Mouse (Mus musculus): Measurements from ENCODE around the gene Gm3448. TPM values are rescaled to one million over a fixed set of nuclear protein-coding genes. Genes with fewer than 3 reads are reported as not detected.
"Not testable (repeated sequence)": the region's sequence is repeated elsewhere in the genome, so short reads cannot be mapped to it uniquely, and the experiment has no call there.

Gene Gm3448
- polyA plus RNA-seq, 1 experiment from 2014 or later, result 5.5 TPM

- Histone ChIP-seq H3K36me3 (peaks cover 31% of the 10 kb centered on the region), H3K4me1 (peaks cover 15% of the 10 kb centered on the region), H3K9me3 (no peaks in the 10 kb centered on the region), H3K27me3 (no peaks in the 10 kb centered on the region), H3K9ac (replicated peaks) (no peak overlapping the region), H3K27ac (replicated peaks) (peak overlapping the region; percentile 58; the same call in 1 of the 2 replicates), H3K4me3 (peak overlapping the region; percentile 22), H3K4me2 (replicated peaks) (peak overlapping the region; percentile 43)
- peak; percentile 70 for ATAC-seq (replicated peaks)
- 43% methylated on average over 13 of the region's 13 CpGs for WGBS
Measured at GRCm38 (mm10) chr17:15065391-15066024, 24.2 kb upstream of the Gm3448 start.

DNA sequence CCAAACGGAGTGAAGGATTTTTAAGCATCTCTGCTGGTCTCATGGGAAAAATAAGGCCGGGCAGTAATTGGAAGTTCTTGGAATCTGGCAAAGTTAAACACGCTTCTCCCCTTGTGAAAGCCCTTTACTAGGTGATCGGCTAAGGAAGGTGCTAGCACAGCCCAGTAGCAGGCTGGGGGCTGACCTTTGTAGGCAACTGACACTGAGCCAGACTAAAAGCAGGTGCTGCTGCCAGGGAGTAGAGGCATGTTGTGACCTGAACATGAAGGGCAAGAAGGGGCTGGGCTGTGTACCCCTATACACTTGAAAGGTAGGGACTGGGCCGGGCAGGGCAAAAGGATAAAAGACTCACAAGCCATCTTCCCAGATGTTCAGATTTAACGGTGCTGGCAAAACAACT, 19.0 kb upstream of the Gm3448 start:
- no peak for ATAC-seq (replicated peaks)
- Histone ChIP-seq H3K4me1 (0 out of 2 replicates have a peak, but pooled peaks cover 5% of the 10 kb centered on the region), H3K36me3 (peaks cover 48% of the 10 kb centered on the region), H3K9me3 (no peaks in the 10 kb centered on the region), H3K4me3 (no peak overlapping the region), H3K27me3 (no peaks in the 10 kb centered on the region), H3K9ac (replicated peaks) (no peak overlapping the region), H3K4me2 (replicated peaks) (no peak overlapping the region), H3K27ac (replicated peaks) (no peak overlapping the region)
- WGBS, result 93% methylated on average over 6 of the region's 6 CpGs

GRCm38 (mm10) chr17:15059646-15060045, 18.3 kb upstream of the Gm3448 start:
- H3K36me3 ChIP-seq, result peaks cover 48% of the 10 kb centered on the region
- no peak overlapping the region for H3K9ac ChIP-seq (replicated peaks)
- H3K27ac ChIP-seq (replicated peaks), result no peak overlapping the region
- H3K4me3 ChIP-seq, result no peak overlapping the region
- WGBS, result 96% methylated on average over 14 of the region's 14 CpGs
- H3K9me3 ChIP-seq, result no peaks in the 10 kb centered on the region
- H3K27me3 ChIP-seq, result no peaks in the 10 kb centered on the region
- no peak for ATAC-seq (replicated peaks)
- H3K4me1 ChIP-seq, result 0 out of 2 replicates have a peak, but pooled peaks cover 5% of the 10 kb centered on the region
- H3K4me2 ChIP-seq (replicated peaks), result no peak overlapping the region

DNA sequence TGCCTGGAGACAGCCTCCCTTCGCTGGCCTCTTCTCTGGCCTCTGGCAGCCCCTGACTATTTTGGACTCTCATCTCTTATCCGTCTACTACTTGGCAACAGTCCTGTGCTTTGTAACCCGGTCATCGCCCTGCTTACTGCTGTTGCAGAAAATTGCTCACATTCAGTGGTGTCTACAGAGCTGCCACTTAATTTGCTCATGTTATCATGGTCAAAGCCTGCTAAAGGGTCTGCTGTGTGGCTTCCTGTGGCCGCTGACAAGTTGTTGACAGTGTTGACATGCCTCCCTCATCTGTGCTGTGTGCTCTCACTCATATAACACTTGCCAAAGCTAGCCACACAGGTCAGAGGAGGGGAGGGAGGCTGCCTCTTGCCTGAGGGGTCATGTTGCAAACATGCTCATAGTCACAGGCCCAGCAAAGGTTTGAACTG, 16.8 kb upstream of the Gm3448 start:
- no peak overlapping the region for H3K4me3 ChIP-seq
- H3K9ac ChIP-seq (replicated peaks), result no peak overlapping the region
- no peak for ATAC-seq (replicated peaks)
- H3K27ac ChIP-seq (replicated peaks), result no peak overlapping the region
- H3K27me3 ChIP-seq, result no peaks in the 10 kb centered on the region
- H3K4me2 ChIP-seq (replicated peaks), result no peak overlapping the region
- H3K9me3 ChIP-seq, result no peaks in the 10 kb centered on the region
- H3K36me3 ChIP-seq, result peaks cover 39% of the 10 kb centered on the region
- WGBS, result 95% methylated on average over 5 of the region's 5 CpGs
- 0 out of 2 replicates have a peak, but pooled peaks cover 5% of the 10 kb centered on the region for H3K4me1 ChIP-seq

GRCm38 (mm10) chr17:15055925-15056324, 14.6 kb upstream of the Gm3448 start:
- Histone ChIP-seq H3K27me3 (no peaks in the 10 kb centered on the region), H3K4me1 (0 out of 2 replicates have a peak, but pooled peaks cover 5% of the 10 kb centered on the region), H3K36me3 (peaks cover 22% of the 10 kb centered on the region), H3K4me3 (no peak overlapping the region), H3K9ac (replicated peaks) (no peak overlapping the region), H3K4me2 (replicated peaks) (no peak overlapping the region), H3K9me3 (no peaks in the 10 kb centered on the region), H3K27ac (replicated peaks) (no peak overlapping the region)
- peak; percentile 61; the same call in 1 of the 2 replicates for ATAC-seq (replicated peaks)
- WGBS, result 66% methylated on average over 4 of the region's 4 CpGs

DNA sequence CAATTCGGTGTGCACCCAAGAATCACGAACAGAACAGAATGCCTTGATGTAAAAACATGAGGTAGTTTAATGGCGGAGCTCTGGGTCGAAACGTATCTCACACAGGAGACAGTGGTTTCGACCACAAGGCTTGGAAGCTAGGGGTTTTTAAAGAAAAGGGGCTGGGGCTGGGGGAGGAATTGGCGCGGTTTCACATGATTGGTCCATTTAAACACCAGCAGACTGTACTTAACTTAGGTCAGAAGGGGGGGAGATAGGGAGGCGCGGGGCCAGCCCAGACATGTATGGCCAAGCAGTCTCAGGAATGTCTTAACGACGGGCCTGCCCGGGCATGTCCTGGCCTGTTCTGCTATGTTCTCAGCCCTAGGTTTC, 12.5 kb upstream of the Gm3448 start:
- not testable (repeated sequence) for H3K27me3 ChIP-seq; H3K4me3 ChIP-seq; H3K9ac ChIP-seq (replicated peaks); H3K4me1 ChIP-seq; H3K27ac ChIP-seq (replicated peaks); H3K4me2 ChIP-seq (replicated peaks); H3K9me3 ChIP-seq; H3K36me3 ChIP-seq; ATAC-seq (replicated peaks)
- 87% methylated on average over 13 of the region's 13 CpGs for WGBS

GRCm38 (mm10) chr17:15053183-15053828, 12.0 kb upstream of the Gm3448 start:
- not testable (repeated sequence) for H3K36me3 ChIP-seq; H3K4me3 ChIP-seq; H3K9ac ChIP-seq (replicated peaks); H3K4me2 ChIP-seq (replicated peaks); H3K4me1 ChIP-seq; H3K27ac ChIP-seq (replicated peaks); ATAC-seq (replicated peaks); H3K9me3 ChIP-seq; H3K27me3 ChIP-seq
- 92% methylated on average over 5 of the region's 8 CpGs for WGBS

DNA sequence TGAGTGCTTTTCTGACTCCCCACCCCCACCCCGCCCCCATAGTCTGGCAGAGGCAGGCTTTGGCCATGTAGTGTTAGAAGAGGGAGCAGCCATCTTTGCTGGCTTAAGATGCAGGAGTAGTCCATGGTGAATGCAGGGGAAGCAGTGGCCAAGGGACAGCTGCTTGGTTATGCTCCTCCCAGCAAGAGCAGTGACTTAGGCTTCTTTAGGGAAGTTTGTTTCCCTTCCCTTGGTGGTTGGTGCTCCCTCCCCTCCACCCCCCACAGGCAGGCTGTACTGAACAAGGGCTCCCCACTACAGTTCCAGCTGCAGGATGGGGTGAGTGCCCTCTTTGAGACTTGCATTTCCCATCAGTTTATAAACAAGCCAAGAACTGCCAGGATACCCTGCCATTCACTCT, 11.4 kb upstream of the Gm3448 start:
- WGBS, result 55% methylated on average over 1 of the region's 1 CpGs
- ATAC-seq (replicated peaks); H3K36me3 ChIP-seq: not testable (repeated sequence)

DNA sequence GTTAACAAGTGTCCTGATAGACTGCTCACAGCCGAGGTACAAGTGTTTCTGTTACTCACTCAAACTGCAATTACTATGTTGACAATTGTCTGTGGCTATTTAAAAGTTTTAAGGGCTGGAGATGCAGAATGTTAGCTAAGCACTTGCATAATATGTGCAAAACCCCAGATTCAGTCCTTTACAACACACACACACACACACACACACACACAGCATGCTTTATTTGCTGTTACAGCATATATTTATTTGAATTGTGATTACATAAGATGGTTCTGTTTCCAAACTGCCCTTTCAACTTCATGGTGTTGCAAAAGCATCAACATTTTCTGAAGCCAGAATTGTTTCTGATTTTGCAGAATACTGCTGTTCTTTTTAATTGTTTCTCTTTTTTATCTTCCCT, 9.0 kb upstream of the Gm3448 start:
- no CpG with 5 or more reads among the region's 1 CpGs for WGBS
- not testable (repeated sequence) for H3K4me2 ChIP-seq (replicated peaks); ATAC-seq (replicated peaks); H3K9ac ChIP-seq (replicated peaks); H3K27ac ChIP-seq (replicated peaks); H3K9me3 ChIP-seq; H3K4me1 ChIP-seq; H3K4me3 ChIP-seq; H3K27me3 ChIP-seq; H3K36me3 ChIP-seq

More for the DNA sequence above, 11.4 kb upstream of the Gm3448 start:
- H3K9me3 ChIP-seq; H3K4me1 ChIP-seq; H3K27ac ChIP-seq (replicated peaks); H3K4me2 ChIP-seq (replicated peaks); H3K27me3 ChIP-seq; H3K9ac ChIP-seq (replicated peaks); H3K4me3 ChIP-seq: not testable (repeated sequence)

- not testable (repeated sequence) for H3K9ac ChIP-seq (replicated peaks); H3K27me3 ChIP-seq; H3K9me3 ChIP-seq; H3K27ac ChIP-seq (replicated peaks); H3K4me1 ChIP-seq; H3K4me3 ChIP-seq; ATAC-seq (replicated peaks); H3K36me3 ChIP-seq; H3K4me2 ChIP-seq (replicated peaks)
- no CpG with 5 or more reads among the region's 3 CpGs for WGBS
Measured at GRCm38 (mm10) chr17:15040455-15040854, 882 bp downstream of the Gm3448 start.

GRCm38 (mm10) chr17:15031414-15031813, 9.9 kb downstream of the Gm3448 start:
- not testable (repeated sequence) for ATAC-seq (replicated peaks); H3K4me2 ChIP-seq (replicated peaks)
- WGBS, result no CpG with 5 or more reads among the region's 4 CpGs

DNA sequence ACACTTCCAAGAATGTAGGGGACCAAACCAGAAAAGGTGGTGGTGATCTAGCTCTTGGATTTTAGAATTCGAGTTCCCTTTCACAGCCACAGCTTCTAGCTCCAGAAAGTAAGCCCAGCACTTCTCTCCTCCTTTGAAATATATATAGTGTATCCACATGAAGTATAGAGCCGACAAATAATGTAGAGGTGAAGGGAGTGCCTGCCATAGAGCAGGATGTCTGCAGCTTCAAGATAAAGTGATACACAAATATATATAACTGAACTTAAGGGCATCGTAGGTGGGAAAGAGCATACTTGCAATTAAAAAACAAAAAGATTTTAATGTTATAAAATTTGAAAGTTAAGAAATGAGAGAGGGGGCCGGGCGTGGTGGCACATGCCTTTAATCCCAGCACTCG, 15.8 kb downstream of the Gm3448 start:
- H3K4me3 ChIP-seq; H3K27ac ChIP-seq (replicated peaks); H3K4me1 ChIP-seq; H3K9me3 ChIP-seq; H3K27me3 ChIP-seq; ATAC-seq (replicated peaks); H3K9ac ChIP-seq (replicated peaks); H3K4me2 ChIP-seq (replicated peaks); H3K36me3 ChIP-seq: not testable (repeated sequence)
- no CpG with 5 or more reads among the region's 6 CpGs for WGBS

More at GRCm38 (mm10) chr17:15031414-15031813, 9.9 kb downstream of the Gm3448 start:
- H3K27ac ChIP-seq (replicated peaks); H3K36me3 ChIP-seq; H3K9ac ChIP-seq (replicated peaks); H3K4me1 ChIP-seq; H3K4me3 ChIP-seq; H3K27me3 ChIP-seq; H3K9me3 ChIP-seq: not testable (repeated sequence)

All from forebrain, embryonic 15.5 days (tissue).